Mouse (Mus musculus): ENCODE measurements around the gene Mrpl22.
A peak's percentile ranks its signal among the peaks of the same experiment; 100 is the strongest.
"Not testable (repeated sequence)": the region's sequence is repeated elsewhere in the genome, so short reads cannot be mapped to it uniquely, and the experiment has no call there.

Mrpl22 gene

DNA sequence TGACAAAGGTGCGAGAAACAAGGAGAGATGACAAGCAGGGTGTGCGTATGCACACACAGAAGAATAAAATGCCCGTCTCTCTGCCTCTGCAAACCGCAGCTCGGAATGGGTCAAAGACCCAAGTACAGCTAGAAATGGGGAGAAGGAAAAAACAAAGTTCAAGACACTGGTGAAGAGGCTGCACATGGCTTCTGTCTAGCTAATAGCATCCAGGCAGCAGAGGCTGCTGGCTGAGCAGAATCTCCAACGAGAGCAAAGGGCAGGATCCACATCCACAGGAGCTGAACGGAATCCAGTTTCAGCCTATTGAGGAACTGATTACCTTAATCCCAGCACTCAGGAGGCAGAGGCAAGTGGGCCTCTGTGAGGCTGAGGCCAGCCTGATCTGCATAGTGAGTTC lies 9.3 kb downstream of the Mrpl22 start:
- no peak for DNase-seq (ENCODE audit: low read depth, low spot score)

DNA sequence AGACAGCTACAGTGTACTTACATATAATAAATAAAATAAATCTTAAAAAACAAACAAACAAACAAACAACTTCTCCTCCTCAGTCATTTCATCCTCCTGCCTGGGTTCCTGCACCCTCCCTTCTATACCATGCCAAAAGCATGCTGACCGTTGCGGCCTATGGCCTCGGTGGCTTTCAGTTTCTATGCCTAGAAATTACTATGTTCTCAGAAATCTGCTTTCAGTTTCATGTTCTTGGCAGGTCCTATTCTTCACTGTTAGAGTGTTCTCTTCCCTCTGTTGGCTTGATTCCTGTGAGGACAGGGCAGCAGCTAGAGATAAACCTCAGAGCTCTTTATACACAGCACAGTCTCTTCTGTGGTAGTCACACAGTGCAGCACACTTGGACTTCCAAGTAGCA lies 12.1 kb downstream of the Mrpl22 start:
- peak; percentile 76 for DNase-seq (ENCODE audit: low read depth, low spot score)

DNA sequence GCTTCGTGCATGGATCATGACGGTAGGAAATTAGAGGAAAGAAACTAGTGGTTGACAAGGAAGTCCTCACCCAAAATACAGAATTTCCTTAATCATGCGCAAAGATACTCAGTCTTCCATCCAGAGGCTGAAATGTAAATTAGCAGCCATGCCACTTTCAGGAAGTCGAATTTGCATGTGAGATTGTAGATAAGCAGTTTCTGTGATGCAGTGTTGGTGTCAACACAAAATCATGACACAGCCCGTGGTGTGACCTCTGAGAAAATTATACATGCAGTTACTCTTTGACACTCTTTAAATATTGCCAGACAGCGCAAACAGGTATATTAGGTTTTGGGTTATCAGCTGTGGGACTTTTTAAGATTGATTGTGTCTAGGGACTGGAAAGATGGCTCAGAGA lies 18.2 kb downstream of the Mrpl22 start:
- DNase-seq (ENCODE audit: low read depth, low spot score) = peak; percentile 57

- DNase-seq (ENCODE audit: low read depth, low spot score) = no peak
These were observed 21.9 kb downstream of the Mrpl22 start for GRCm38 (mm10) chr11:58193326-58193725.

DNA sequence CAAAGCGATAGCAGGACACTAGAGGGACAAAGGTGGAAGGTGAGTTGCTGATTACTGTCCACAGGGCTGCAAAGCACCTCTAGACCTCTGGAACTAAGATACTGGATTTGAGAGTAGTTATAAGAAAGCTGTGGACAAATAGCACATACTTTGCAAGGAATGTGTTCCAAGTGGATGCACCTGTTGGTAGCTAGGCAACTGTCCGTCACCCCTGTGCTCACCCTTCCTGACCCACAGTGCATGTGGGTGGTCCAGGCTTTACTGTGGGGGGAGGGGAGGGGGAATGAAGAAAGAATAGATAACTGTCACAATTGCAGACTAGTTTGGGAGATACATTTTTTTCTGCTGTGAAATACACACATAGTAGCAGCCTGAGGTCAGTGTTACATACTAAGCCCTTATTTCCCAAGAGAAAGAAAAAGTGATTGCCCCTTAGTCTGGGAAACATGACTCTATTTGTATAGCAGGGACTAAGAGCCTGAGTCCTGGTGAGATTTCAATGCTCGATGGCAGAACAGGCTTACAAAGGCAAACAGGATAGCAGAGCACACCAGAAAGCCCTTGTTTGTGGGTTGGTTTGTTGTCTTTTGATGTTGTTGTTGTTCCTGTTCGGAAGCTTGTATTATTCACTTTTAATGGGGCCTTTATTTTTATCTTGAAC lies 22.5 kb downstream of the Mrpl22 start:
- DNase-seq (ENCODE audit: low read depth, low spot score) = no peak

DNA sequence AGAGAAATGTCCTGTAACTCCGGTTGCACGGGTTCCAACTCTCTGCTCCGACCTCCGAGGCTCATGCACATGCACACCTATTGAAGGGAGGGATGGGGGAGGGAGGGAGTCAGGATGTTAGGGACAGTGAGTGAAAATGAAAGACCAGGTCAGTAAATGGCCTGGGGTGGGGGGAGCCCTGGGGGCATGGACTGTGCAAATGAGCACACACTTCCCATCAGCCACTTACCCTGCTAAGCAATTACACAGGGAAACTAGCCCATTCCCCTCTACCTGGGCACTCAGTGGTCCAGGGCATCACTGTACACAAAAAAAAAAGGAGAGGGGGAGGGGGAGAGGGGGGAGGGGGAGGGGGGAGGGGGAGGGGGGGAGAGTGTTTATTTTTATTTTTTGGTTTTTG lies 27.2 kb downstream of the Mrpl22 start:
- no peak for DNase-seq (ENCODE audit: low read depth, low spot score)

- DNase-seq (ENCODE audit: low read depth, low spot score) = peak; percentile 89
These were observed 28.0 kb downstream of the Mrpl22 start, which contains the start of the genes Igtp and Irgm2 for GRCm38 (mm10) chr11:58199229-58200037. Igtp (plus strand) TSS chr11:58199556. Irgm2 (plus strand) TSS chr11:58199618.

DNA sequence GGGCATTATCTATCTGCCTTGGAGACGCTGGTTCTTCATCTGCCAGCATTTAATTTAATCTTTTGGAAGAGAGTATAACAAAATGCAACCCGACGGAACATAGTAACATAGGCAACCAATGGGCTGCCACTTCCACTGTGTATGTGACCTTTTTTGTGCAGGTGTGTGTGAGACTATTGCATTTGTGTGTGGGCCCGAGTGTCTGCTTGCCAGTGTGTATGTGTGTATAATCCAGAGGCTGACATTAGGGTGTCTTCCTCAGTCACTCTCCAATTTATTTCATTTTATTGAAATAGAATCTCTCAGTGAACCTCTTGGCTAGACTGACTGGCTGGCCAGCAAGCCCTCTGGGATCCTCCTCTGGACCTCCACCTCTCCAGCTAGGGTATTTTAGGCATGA lies 28.8 kb downstream of the Mrpl22 start:
- no peak for DNase-seq (ENCODE audit: low read depth, low spot score)

GRCm38 (mm10) chr11:58201052-58201451 lies 29.6 kb downstream of the Mrpl22 start:
- DNase-seq (ENCODE audit: low read depth, low spot score) = peak; percentile 51

DNA sequence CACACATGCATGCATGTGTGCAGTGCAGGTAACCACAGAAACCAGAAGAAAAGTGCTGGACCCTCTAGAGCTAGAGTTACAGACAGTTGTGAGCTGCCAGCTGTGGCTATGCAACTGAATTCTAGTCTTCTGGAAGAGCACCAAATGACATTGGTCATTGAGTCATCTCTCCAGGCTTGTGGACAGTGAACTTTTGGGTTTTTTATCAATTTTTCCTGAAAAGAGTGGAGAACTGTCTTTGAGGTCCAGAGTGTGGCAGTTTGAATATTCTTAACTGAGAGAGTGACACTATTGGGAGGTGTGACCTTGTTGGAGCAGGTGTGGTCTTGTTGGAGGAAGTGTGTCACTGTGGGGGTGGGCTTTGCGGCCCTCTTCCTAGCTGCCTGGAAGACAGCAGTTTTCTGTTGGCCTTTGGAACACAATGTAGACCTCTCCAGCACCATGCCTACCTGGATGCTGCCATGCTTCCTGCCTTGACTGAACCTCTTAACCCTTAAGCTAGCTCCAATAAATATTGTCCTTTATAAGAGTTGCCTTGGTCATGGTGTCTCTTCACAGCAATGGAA lies 38.9 kb downstream of the Mrpl22 start:
- no peak for DNase-seq (ENCODE audit: low read depth, low spot score)

DNA sequence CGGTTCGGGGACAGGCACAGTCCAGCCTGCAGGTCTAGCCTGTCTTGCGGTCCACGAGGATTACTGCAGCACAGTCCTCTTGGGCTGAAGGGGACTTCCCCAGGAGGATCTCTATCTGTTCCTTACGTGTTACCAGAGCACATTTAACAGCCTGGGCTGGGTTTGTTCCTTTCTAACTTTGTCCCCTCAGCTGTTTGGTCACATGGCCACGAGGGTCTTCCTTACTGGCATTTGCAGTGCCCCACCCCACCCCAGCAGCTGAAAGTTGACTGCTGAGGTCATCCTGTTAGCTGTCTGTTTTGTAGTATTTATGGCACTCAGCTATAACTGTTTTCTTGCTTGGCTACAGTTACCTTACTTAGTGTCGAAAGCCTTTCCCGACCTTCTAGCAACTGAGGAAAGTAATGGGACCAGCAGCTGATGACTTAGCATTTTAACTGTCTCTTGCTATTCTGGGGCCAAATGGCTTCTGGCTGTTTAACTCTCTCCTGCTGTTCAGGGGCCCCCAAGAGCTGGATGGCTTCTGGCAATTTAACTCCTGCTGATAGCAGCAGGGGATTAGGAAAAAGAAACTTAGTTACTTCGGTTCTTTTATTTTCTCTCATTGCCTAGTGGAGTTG lies 39.7 kb downstream of the Mrpl22 start:
- DNase-seq (ENCODE audit: low read depth, low spot score) = peak; percentile 58

- DNase-seq (ENCODE audit: low read depth, low spot score) = peak; percentile 82
These were observed 40.2 kb downstream of the Mrpl22 start for GRCm38 (mm10) chr11:58211682-58212067.

DNA sequence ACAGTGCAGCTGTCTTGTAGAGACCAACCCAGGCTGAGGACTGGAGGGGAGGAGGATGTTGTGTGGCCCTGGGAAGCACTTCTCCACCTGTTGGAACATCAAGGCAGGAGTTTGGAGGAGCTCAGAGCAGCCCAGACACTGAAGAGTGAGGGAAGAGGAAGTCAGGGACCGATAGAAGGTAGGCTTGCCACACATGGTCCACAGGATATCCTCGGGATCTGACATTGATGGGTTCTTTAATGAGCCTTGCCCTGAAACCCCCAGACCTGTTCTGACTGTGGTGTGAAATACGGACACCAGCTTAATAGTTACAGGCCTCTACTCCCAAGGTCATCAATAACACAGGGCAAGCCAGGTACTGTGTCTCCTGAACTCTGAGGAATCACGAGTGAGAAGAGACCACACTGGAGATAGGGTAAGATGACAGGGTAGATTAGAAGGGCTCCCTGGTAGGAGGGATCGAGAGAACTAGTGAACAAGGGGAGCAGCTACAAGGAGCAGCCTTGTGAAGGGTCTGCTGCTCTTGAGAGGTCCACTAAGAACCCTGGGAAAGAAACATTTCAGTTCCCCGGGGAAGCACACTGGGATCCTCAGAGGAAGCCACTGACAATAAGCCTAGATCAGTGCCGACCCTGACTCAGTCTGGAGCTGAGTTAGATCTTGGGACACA lies 42.3 kb downstream of the Mrpl22 start:
- no peak for DNase-seq (ENCODE audit: low read depth, low spot score)

- peak; percentile 86 for DNase-seq (ENCODE audit: low read depth, low spot score)
These were observed 43.1 kb downstream of the Mrpl22 start for GRCm38 (mm10) chr11:58214391-58215048.

GRCm38 (mm10) chr11:58215049-58215430 lies 43.6 kb downstream of the Mrpl22 start:
- DNase-seq (ENCODE audit: low read depth, low spot score) = not testable (repeated sequence)

- DNase-seq (ENCODE audit: low read depth, low spot score) = no peak
These were observed 44.4 kb downstream of the Mrpl22 start for GRCm38 (mm10) chr11:58215814-58216213.

- DNase-seq (ENCODE audit: low read depth, low spot score) = no peak
These were observed 45.4 kb downstream of the Mrpl22 start for GRCm38 (mm10) chr11:58216823-58217222.

- no peak for DNase-seq (ENCODE audit: low read depth, low spot score)
These were observed 52.3 kb downstream of the Mrpl22 start for GRCm38 (mm10) chr11:58223751-58224150.

DNA sequence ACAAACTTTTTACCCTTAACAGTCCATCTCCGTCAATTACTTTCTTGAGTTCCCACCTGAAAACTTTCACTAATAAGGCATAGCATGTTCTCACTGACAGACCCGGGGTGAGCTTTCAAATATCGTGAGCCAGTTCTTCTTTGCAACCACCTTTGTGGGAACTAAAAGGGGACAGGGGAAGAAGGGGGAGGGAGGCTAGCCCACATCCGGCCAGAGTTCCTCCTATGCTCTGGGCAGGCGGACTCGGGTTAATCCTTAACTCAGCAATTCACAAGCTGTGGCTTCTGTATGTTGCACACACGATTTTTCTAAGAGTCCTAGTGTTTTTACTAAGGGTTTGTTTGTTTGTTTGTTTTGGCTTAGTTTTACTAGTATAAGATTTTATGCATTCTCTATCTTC lies 52.9 kb downstream of the Mrpl22 start:
- DNase-seq (ENCODE audit: low read depth, low spot score) = peak; percentile 67

DNA sequence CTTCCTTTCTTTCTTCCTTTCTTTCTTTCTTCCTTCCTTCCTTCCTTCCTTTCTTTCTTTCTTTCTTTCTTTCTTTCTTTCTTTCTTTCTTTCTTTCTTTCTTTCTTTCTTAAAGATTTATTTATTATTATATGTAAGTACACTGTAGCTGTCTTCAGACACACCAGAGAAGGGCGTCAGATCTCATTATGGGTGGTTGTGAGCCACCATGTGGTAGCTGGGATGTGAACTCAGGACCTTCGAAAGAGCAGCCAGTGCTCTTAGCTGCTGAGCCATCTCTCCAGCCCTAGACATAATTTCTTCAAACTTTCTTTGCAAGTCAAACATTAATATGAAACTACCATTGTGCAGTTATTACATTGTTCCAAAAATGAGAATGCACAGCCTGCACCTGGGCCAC lies 53.4 kb downstream of the Mrpl22 start:
- DNase-seq (ENCODE audit: low read depth, low spot score) = not testable (repeated sequence)

- DNase-seq (ENCODE audit: low read depth, low spot score) = peak; percentile 76
These were observed 54.2 kb downstream of the Mrpl22 start for GRCm38 (mm10) chr11:58225655-58226054.
